Mouse (Mus musculus) embryonic facial prominence, embryonic 13.5 days (tissue): Measurements from ENCODE around the gene Arfip1. TPM values are rescaled to one million over a fixed set of nuclear protein-coding genes. Genes with fewer than 3 reads are reported as not detected.

Experiments used
- ATAC-seq: fragments of 200-750 bp; cut with Nextera tagmentation; 2 replicates; pipeline ENCODE4 v1.8.0; 2017; ENCODE audit warnings: low read depth; ENCODE audit not compliant: insufficient number of reproducible peaks, insufficient read depth, low FRiP score, low TSS enrichment
- H3K27ac ChIP-seq: fragments of 300-500 bp; sonication (generic); 2 replicates; pipeline ENCODE4 v1.5.1; 2015; ENCODE audit warnings: moderate library complexity, mild to moderate bottlenecking, inconsistent platforms
- H3K27me3 ChIP-seq: fragments of 300-500 bp; sonication (generic); 2 replicates; pipeline ENCODE4 v1.6.1; 2015; ENCODE audit warnings: mild to moderate bottlenecking, inconsistent platforms
- H3K36me3 ChIP-seq: fragments of 300-500 bp; sonication (generic); 2 replicates; pipeline ENCODE4 v1.6.1; 2015; ENCODE audit warnings: mild to moderate bottlenecking, inconsistent platforms
- H3K4me1 ChIP-seq: fragments of 300-500 bp; sonication (generic); 2 replicates; pipeline ENCODE4 v1.6.1; 2015; ENCODE audit warnings: inconsistent platforms
- H3K4me2 ChIP-seq: fragments of 300-500 bp; sonication (generic); 2 replicates; pipeline ENCODE4 v1.6.1; 2015; ENCODE audit warnings: moderate library complexity, mild to moderate bottlenecking, inconsistent platforms
- H3K4me3 ChIP-seq: fragments of 300-500 bp; sonication (generic); 2 replicates; pipeline ENCODE4 v1.5.1; 2015; ENCODE audit warnings: mild to moderate bottlenecking, inconsistent platforms
- H3K9ac ChIP-seq: fragments of 300-500 bp; sonication (generic); 2 replicates; pipeline ENCODE4 v1.6.1; 2015; ENCODE audit warnings: mild to moderate bottlenecking, inconsistent platforms
- H3K9me3 ChIP-seq: fragments of 300-500 bp; sonication (generic); 2 replicates; pipeline ENCODE4 v1.6.1; 2016; ENCODE audit warnings: inconsistent platforms
- WGBS: fragments of 180-500 bp; shearing (Covaris S2); methylation state at CpG from one replicate; pipeline ENCODE4 v1.1.7; 2015; ENCODE audit warnings: mixed read lengths; 5-methylcytosine and 5-hydroxymethylcytosine counted together
- polyA plus RNA-seq: library from polyadenylated mRNA; unstranded; fragments of >200 nt; fragmentation: Nextera tagmentation; extraction: Ambion mirVana; gene quantifications from 2 replicates; pipeline ENCODE4 v1.2.1, GENCODE M21; 2015

Gene Arfip1
- polyA plus RNA-seq, 1 experiment from 2014 or later, result 42.5 TPM

GRCm38 (mm10) chr3:84601870-84602495, 19.6 kb upstream of the Arfip1 start:
- H3K9ac ChIP-seq, result no peak overlapping the region
- H3K27me3 ChIP-seq, result no peaks in the 10 kb centered on the region
- no peak overlapping the region for H3K4me3 ChIP-seq
- H3K27ac ChIP-seq, result peak overlapping the region; percentile 33
- WGBS, result 67% methylated on average over 9 of the region's 9 CpGs
- peaks cover 8% of the 10 kb centered on the region; the same call in 1 of the 2 replicates for H3K4me1 ChIP-seq
- ATAC-seq, result no peak
- no peaks in the 10 kb centered on the region for H3K36me3 ChIP-seq
- H3K4me2 ChIP-seq, result no peak overlapping the region
- H3K9me3 ChIP-seq, result peaks cover 10% of the 10 kb centered on the region

GRCm38 (mm10) chr3:84598756-84599155, 16.3 kb upstream of the Arfip1 start:
- ATAC-seq, result no peak
- H3K4me2 ChIP-seq, result no peak overlapping the region
- H3K27me3 ChIP-seq, result no peaks in the 10 kb centered on the region
- H3K9me3 ChIP-seq, result no peaks in the 10 kb centered on the region
- no peak overlapping the region for H3K9ac ChIP-seq
- H3K4me1 ChIP-seq, result peaks cover 19% of the 10 kb centered on the region; the same call in 1 of the 2 replicates
- H3K27ac ChIP-seq, result no peak overlapping the region
- no peak overlapping the region for H3K4me3 ChIP-seq
- 86% methylated on average over 6 of the region's 6 CpGs for WGBS
- no peaks in the 10 kb centered on the region for H3K36me3 ChIP-seq

GRCm38 (mm10) chr3:84597996-84598734, 15.7 kb upstream of the Arfip1 start:
- H3K9me3 ChIP-seq, result no peaks in the 10 kb centered on the region
- no peak overlapping the region for H3K4me3 ChIP-seq
- no peaks in the 10 kb centered on the region for H3K27me3 ChIP-seq
- 75% methylated on average over 6 of the region's 6 CpGs for WGBS
- no peaks in the 10 kb centered on the region for H3K36me3 ChIP-seq
- no peak overlapping the region for H3K27ac ChIP-seq
- no peak overlapping the region for H3K9ac ChIP-seq
- H3K4me2 ChIP-seq, result no peak overlapping the region
- H3K4me1 ChIP-seq, result peaks cover 19% of the 10 kb centered on the region; the same call in 1 of the 2 replicates
- no peak for ATAC-seq

DNA sequence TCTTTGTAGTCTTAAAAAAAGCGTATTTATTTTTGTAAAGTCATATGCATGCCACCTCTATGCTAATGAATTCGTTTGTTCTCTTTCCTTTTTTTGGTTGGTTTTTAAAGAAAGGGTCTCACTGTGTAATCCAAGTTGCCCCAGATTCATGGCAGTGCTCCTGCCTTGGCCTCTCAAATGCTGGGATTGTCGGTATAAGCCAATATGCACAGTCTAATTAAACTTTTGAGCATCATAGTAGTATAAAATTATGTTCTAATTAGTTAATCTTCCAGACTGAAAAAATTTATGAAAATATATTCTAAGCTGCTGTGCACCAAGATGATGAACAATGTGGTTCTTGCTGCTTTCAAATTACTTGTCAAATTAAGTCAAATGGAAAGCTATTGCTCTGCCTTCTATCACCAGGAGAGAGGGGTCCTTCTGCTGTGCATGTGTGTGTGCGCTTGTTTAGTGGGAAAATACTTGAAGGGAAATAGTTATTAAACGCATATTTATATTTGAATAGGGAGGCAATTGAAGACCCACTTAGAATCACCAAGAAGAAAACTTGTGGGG, 13.3 kb upstream of the Arfip1 start:
- Histone ChIP-seq H3K27me3 (no peaks in the 10 kb centered on the region), H3K4me2 (peak overlapping the region; percentile 54), H3K4me1 (peaks cover 14% of the 10 kb centered on the region; the same call in 1 of the 2 replicates), H3K4me3 (0 out of 2 replicates have a peak overlapping the region, but pooled peaks have one; percentile 28), H3K9ac (no peak overlapping the region), H3K27ac (no peak overlapping the region), H3K36me3 (no peaks in the 10 kb centered on the region), H3K9me3 (no peaks in the 10 kb centered on the region)
- WGBS, result 35% methylated on average over 5 of the region's 5 CpGs
- ATAC-seq, result no peak

GRCm38 (mm10) chr3:84594894-84595676, 12.7 kb upstream of the Arfip1 start:
- Histone ChIP-seq H3K9me3 (no peaks in the 10 kb centered on the region), H3K36me3 (no peaks in the 10 kb centered on the region), H3K4me2 (peak overlapping the region; percentile 54), H3K4me1 (peaks cover 14% of the 10 kb centered on the region; the same call in 1 of the 2 replicates), H3K9ac (peak overlapping the region; percentile 28; the same call in 1 of the 2 replicates), H3K4me3 (peak overlapping the region; percentile 28), H3K27me3 (no peaks in the 10 kb centered on the region), H3K27ac (0 out of 2 replicates have a peak overlapping the region, but pooled peaks have one; percentile 44)
- 15% methylated on average over 23 of the region's 23 CpGs for WGBS
- 0 out of 2 replicates have a peak, but pooled peaks have one; percentile 48 for ATAC-seq

- peaks cover 14% of the 10 kb centered on the region; the same call in 1 of the 2 replicates for H3K4me1 ChIP-seq
- no peak within 1 kb of the TSS for H3K4me3 ChIP-seq
- no peak within 1 kb of the TSS for H3K4me2 ChIP-seq
- WGBS, result 77% methylated on average over 2 of the region's 2 CpGs
- no peaks in the 10 kb centered on the region for H3K27me3 ChIP-seq
- H3K27ac ChIP-seq, result no peak within 1 kb of the TSS
- no peak for ATAC-seq
- H3K9ac ChIP-seq, result no peak within 1 kb of the TSS
- no peaks in the 10 kb centered on the region for H3K36me3 ChIP-seq
- H3K9me3 ChIP-seq, result no peaks in the 10 kb centered on the region
These were observed 10.8 kb upstream of the Arfip1 start, which contains the start of gene Tigd4 for GRCm38 (mm10) chr3:84593274-84593673. TSS of gene Tigd4 (plus strand) at chr3:84593574.

DNA sequence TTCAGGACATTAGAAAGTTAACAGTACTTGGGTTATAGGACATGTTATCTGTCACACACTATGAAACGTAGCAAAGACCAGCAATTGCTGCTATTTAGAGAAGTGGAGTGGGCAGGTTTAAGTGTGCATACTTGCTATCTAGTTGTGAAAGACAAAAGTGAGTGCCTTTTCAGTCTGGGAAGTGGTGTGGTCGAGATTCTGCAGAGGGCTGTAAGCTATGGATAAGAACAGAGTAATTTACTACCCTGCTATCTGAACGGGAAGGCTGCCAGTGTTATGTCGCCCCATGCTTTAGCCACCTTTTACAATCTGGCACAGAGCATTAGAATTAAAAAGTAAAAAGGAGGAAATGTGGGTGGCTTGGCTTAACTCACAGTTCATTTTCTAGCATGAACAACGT, 4.3 kb upstream of the Arfip1 start:
- Histone ChIP-seq H3K4me2 (no peak overlapping the region), H3K9ac (no peak overlapping the region), H3K27ac (no peak overlapping the region), H3K4me3 (no peak overlapping the region), H3K36me3 (no peaks in the 10 kb centered on the region), H3K27me3 (no peaks in the 10 kb centered on the region), H3K4me1 (peaks cover 4% of the 10 kb centered on the region; the same call in 1 of the 2 replicates), H3K9me3 (no peaks in the 10 kb centered on the region)
- no peak for ATAC-seq
- WGBS, result 57% methylated on average over 5 of the region's 5 CpGs

GRCm38 (mm10) chr3:84582913-84583276, 470 bp upstream of the Arfip1 start:
- no peak; the same call in 1 of the 2 replicates for ATAC-seq
- Histone ChIP-seq H3K4me3 (peak overlapping the region; percentile 92), H3K27ac (peak overlapping the region; percentile 91), H3K9ac (peak overlapping the region; percentile 88), H3K27me3 (no peaks in the 10 kb centered on the region), H3K9me3 (no peaks in the 10 kb centered on the region), H3K4me2 (peak overlapping the region; percentile 86), H3K4me1 (peaks cover 22% of the 10 kb centered on the region), H3K36me3 (no peaks in the 10 kb centered on the region)
- 0% methylated on average over 27 of the region's 27 CpGs for WGBS

DNA sequence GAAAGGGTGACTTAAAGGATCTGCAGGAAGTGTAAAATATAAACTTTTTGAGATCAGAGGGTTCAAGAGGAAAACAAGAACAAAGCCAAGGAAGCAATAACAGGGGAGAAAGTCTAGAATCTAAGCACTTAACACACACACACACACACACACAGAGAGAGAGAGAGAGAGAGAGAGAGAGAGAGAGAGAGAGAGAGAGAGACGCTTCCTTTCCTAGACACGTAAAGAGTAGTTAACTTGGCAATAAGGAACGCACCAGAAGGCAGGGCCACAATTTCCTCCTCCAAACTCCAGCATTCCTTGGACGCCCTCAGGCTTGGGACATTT, 766 bp downstream of the Arfip1 start:
- H3K27ac ChIP-seq, result peak overlapping the region; percentile 91

GRCm38 (mm10) chr3:84580716-84581115, 1.7 kb downstream of the Arfip1 start:
- no peak for ATAC-seq
- H3K4me3 ChIP-seq, result 0 out of 2 replicates have a peak overlapping the region, but pooled peaks have one; percentile 92
- H3K4me2 ChIP-seq, result peak overlapping the region; percentile 86
- H3K9me3 ChIP-seq, result no peaks in the 10 kb centered on the region
- H3K27me3 ChIP-seq, result no peaks in the 10 kb centered on the region
- H3K36me3 ChIP-seq, result no peaks in the 10 kb centered on the region
- no peak overlapping the region for H3K9ac ChIP-seq
- no peak overlapping the region for H3K27ac ChIP-seq
- peaks cover 22% of the 10 kb centered on the region for H3K4me1 ChIP-seq
- 47% methylated on average over 4 of the region's 4 CpGs for WGBS

More for the DNA sequence above, 766 bp downstream of the Arfip1 start:
- Histone ChIP-seq H3K36me3 (no peaks in the 10 kb centered on the region), H3K4me1 (peaks cover 22% of the 10 kb centered on the region), H3K4me2 (peak overlapping the region; percentile 86), H3K9ac (peak overlapping the region; percentile 88), H3K4me3 (peak overlapping the region; percentile 92), H3K9me3 (no peaks in the 10 kb centered on the region), H3K27me3 (no peaks in the 10 kb centered on the region)
- ATAC-seq, result no peak
- WGBS, result 1% methylated on average over 4 of the region's 4 CpGs

DNA sequence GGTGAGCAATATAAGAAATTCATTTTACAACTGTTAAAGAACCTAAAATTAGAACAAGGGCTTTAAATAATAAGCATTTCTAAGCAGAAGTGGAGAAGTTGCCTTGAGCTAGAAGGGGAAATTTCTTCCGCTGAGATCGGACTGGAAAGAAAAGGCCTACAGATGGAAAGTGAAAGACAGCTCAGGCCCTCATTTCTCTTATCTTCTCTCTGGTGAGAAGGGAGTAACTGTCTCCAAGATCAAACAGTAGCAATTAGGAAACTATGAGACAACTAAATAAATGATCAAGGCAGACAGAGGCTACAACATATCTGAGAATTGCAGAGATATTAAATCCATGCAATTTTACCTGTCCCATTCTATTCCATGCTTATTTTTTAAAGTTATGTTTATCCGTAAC, 11.9 kb downstream of the Arfip1 start:
- H3K4me2 ChIP-seq, result no peak overlapping the region
- 69% methylated on average over 3 of the region's 3 CpGs for WGBS
- no peak overlapping the region for H3K9ac ChIP-seq
- no peak overlapping the region for H3K4me3 ChIP-seq
- H3K4me1 ChIP-seq, result peaks cover 10% of the 10 kb centered on the region
- no peak overlapping the region for H3K27ac ChIP-seq
- no peaks in the 10 kb centered on the region for H3K9me3 ChIP-seq
- H3K36me3 ChIP-seq, result 0 out of 2 replicates have a peak, but pooled peaks cover 5% of the 10 kb centered on the region
- ATAC-seq, result no peak
- H3K27me3 ChIP-seq, result no peaks in the 10 kb centered on the region
